Mouse (Mus musculus): ENCODE data around the gene Angel2. TPM values are rescaled to one million over a fixed set of nuclear protein-coding genes. Genes with fewer than 3 reads are reported as not detected.

Angel2 gene
- polyA plus RNA-seq, 1 experiment = 1.7 TPM

DNA sequence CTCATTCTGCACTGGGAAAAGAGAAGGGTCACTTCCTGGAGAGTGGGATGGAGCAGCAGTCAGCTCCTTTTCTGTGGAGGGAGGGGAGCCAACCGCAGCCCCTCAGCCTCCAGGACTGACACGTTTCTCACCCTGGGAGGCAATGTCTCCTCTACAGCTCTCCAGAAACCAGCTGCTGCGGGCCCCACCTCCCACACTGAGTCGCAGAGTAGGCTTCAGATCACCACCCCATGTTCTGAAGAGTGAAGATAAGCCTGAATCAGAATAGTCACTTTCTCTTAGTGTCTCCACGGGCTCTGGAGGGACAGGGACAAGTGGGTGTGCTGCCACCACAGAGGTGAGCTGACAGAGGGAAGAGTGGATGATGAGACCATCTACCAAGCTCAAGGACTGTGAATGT is 33.9 kb downstream of the Angel2 start:
- Histone ChIP-seq H3K36me3 (replicated peaks; ENCODE audit: low read length) (no peaks in the 10 kb centered on the region), H3K27me3 (replicated peaks) (peaks cover 78% of the 10 kb centered on the region), H3K4me3 (replicated peaks) (no peak overlapping the region), H3K9me3 (no peaks in the 10 kb centered on the region), H3K4me1 (peaks cover 4% of the 10 kb centered on the region; the same call in 1 of the 2 replicates)
- TF ChIP-seq GATA1 (IDR thresholded peaks at IDR 0.05; ENCODE audit: borderline replicate concordance, low read length) (no peak), FLI1 (IDR thresholded peaks at IDR 0.05; ENCODE audit: low read length) (no peak)

DNA sequence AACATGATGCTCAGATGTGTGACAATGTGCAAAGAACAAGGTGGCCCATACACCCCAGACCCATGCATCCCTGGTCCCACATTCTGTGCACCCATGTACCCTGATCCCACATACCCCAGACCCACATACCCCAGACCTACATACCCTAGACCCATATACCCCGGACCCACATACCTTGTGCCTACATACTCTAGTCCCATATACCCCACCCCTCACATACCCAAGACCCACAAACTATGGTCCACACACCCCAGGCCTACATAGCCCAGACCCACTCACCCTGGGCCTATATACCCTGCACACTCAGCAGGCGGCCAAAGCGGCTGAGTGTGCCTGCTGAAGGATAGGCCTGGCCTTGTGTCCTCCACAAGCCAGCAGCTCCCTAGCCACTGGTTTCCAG is 37.8 kb downstream of the Angel2 start:
- H3K27me3 ChIP-seq (replicated peaks) = peaks cover 82% of the 10 kb centered on the region
- H3K4me1 ChIP-seq = peaks cover 4% of the 10 kb centered on the region; the same call in 1 of the 2 replicates
- no peak overlapping the region for H3K4me3 ChIP-seq (replicated peaks)
- no peak for TF ChIP-seq FLI1 (IDR thresholded peaks at IDR 0.05; ENCODE audit: low read length)
- no peak for TF ChIP-seq GATA1 (IDR thresholded peaks at IDR 0.05; ENCODE audit: borderline replicate concordance, low read length)
- H3K36me3 ChIP-seq (replicated peaks; ENCODE audit: low read length) = no peaks in the 10 kb centered on the region
- H3K9me3 ChIP-seq = no peaks in the 10 kb centered on the region

- no peak for TF ChIP-seq FLI1 (IDR thresholded peaks at IDR 0.05; ENCODE audit: low read length)
- no peak for TF ChIP-seq GATA1 (IDR thresholded peaks at IDR 0.05; ENCODE audit: borderline replicate concordance, low read length)
- Histone ChIP-seq H3K36me3 (replicated peaks; ENCODE audit: low read length) (no peaks in the 10 kb centered on the region), H3K4me1 (no peaks in the 10 kb centered on the region), H3K9me3 (no peaks in the 10 kb centered on the region), H3K27me3 (replicated peaks) (peaks cover 82% of the 10 kb centered on the region), H3K4me3 (replicated peaks) (no peak overlapping the region)
These were observed 40.3 kb downstream of the Angel2 start for GRCm38 (mm10) chr1:190964992-190965780.

GRCm38 (mm10) chr1:190968010-190968409 is 43.1 kb downstream of the Angel2 start:
- H3K27me3 ChIP-seq (replicated peaks) = peaks cover 89% of the 10 kb centered on the region
- no peak overlapping the region for H3K4me3 ChIP-seq (replicated peaks)
- TF ChIP-seq GATA1 (IDR thresholded peaks at IDR 0.05; ENCODE audit: borderline replicate concordance, low read length) (no peak), FLI1 (IDR thresholded peaks at IDR 0.05; ENCODE audit: low read length) (no peak)
- H3K36me3 ChIP-seq (replicated peaks; ENCODE audit: low read length) = no peaks in the 10 kb centered on the region
- peaks cover 4% of the 10 kb centered on the region; the same call in 1 of the 2 replicates for H3K4me1 ChIP-seq
- H3K9me3 ChIP-seq = peaks cover 9% of the 10 kb centered on the region; the same call in 1 of the 2 replicates

DNA sequence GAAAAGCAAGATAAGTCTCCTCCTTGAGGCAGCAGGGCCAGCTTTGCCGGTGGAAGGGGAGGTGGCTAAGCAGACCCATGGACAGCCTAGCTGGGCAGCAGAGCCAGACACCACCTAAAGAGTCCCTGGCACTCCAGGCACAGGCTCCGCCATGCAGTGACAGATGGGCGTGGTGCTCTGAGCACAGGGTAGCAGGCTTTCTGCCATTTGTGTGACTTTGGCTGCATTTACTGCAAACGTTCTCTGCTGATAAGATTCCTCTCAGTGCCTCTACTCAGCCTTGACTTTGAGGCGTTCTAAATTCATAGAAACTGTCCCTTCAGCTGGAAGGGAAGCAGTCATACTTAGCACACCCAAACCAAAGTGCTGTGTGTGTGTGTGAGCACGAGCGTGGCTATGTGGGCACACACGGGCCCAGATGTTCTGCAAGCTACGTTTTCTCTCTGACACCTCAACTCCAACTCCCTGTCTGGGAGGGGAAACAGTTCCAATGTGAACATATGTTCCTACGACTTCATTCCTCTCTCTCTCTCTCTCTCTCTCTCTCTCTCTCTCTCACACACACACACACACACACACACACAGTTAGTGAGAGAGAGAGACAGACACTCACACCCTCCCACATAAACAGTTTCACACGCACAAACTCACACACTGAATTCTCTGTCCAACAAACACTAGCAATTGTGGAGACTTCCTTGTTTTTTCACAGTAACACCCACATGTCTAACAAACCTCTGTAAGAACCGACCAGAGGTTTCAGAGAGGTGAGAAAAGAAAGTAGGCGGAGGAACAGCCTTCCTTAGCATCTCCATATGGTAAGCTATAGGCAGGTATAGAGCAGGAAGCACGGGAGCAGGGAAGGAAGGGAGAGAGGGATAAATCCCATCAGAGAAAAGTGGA is 47.0 kb downstream of the Angel2 start:
- H3K4me1 ChIP-seq = peaks cover 4% of the 10 kb centered on the region; the same call in 1 of the 2 replicates
- H3K9me3 ChIP-seq = peaks cover 9% of the 10 kb centered on the region; the same call in 1 of the 2 replicates
- no peak overlapping the region for H3K4me3 ChIP-seq (replicated peaks)
- no peaks in the 10 kb centered on the region for H3K36me3 ChIP-seq (replicated peaks; ENCODE audit: low read length)
- TF ChIP-seq FLI1 (IDR thresholded peaks at IDR 0.05; ENCODE audit: low read length) (no peak), GATA1 (IDR thresholded peaks at IDR 0.05; ENCODE audit: borderline replicate concordance, low read length) (no peak)
- peaks cover 91% of the 10 kb centered on the region for H3K27me3 ChIP-seq (replicated peaks)

GRCm38 (mm10) chr1:190972612-190973192 is 47.8 kb downstream of the Angel2 start:
- Histone ChIP-seq H3K4me1 (peaks cover 4% of the 10 kb centered on the region; the same call in 1 of the 2 replicates), H3K27me3 (replicated peaks) (peaks cover 94% of the 10 kb centered on the region), H3K4me3 (replicated peaks) (no peak overlapping the region), H3K36me3 (replicated peaks; ENCODE audit: low read length) (no peaks in the 10 kb centered on the region), H3K9me3 (peaks cover 9% of the 10 kb centered on the region; the same call in 1 of the 2 replicates)
- TF ChIP-seq FLI1 (IDR thresholded peaks at IDR 0.05; ENCODE audit: low read length) (no peak), GATA1 (IDR thresholded peaks at IDR 0.05; ENCODE audit: borderline replicate concordance, low read length) (no peak)

- H3K27me3 ChIP-seq (replicated peaks) = peaks cover 97% of the 10 kb centered on the region
These were observed 49.3 kb downstream of the Angel2 start for GRCm38 (mm10) chr1:190974191-190974590.

GRCm38 (mm10) chr1:190974833-190975232 is 49.9 kb downstream of the Angel2 start:
- H3K27me3 ChIP-seq (replicated peaks) = peaks cover 95% of the 10 kb centered on the region
- TF ChIP-seq GATA1 (IDR thresholded peaks at IDR 0.05; ENCODE audit: borderline replicate concordance, low read length) (no peak), FLI1 (IDR thresholded peaks at IDR 0.05; ENCODE audit: low read length) (no peak)
- peaks cover 24% of the 10 kb centered on the region for H3K4me1 ChIP-seq
- H3K9me3 ChIP-seq = peaks cover 9% of the 10 kb centered on the region; the same call in 1 of the 2 replicates
- no peak overlapping the region for H3K4me3 ChIP-seq (replicated peaks)
- no peaks in the 10 kb centered on the region for H3K36me3 ChIP-seq (replicated peaks; ENCODE audit: low read length)

More at GRCm38 (mm10) chr1:190974191-190974590, 49.3 kb downstream of the Angel2 start:
- Histone ChIP-seq H3K4me1 (peaks cover 19% of the 10 kb centered on the region), H3K36me3 (replicated peaks; ENCODE audit: low read length) (no peaks in the 10 kb centered on the region), H3K9me3 (peaks cover 9% of the 10 kb centered on the region; the same call in 1 of the 2 replicates), H3K4me3 (replicated peaks) (no peak overlapping the region)
- TF ChIP-seq GATA1 (IDR thresholded peaks at IDR 0.05; ENCODE audit: borderline replicate concordance, low read length) (no peak), FLI1 (IDR thresholded peaks at IDR 0.05; ENCODE audit: low read length) (no peak)

DNA sequence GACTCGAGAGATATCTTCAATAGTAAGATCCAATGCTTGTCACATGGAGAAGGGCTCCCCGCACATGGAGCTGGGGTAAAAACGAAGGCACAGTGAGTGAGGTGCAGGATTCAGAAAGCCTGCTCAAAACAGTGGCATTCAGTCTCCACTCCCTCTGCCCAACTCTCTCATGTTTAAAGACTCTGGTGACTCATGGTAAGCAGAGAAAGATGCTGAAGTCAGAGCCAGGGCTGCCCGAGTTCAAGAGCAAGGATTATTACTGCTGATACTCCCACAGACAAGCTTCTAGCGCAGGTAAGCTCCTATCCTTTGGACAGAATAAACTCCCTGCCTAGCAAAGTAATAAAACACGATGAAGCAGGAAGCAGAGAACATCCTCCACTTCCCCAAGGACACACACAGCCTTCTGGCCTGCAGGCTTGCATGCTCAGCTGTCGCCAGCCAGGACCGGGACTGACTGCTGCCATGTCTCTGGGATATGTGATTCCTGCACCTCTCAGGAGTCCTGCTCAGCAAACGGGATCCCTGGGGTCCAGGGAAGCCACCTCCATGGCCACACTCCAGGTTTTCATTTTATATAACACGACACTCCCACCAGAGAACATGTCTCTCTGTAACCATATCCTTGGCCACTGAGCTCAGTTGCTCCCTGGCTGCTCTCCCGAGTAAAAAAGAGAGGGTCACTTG is 52.1 kb downstream of the Angel2 start:
- Histone ChIP-seq H3K36me3 (replicated peaks; ENCODE audit: low read length) (no peaks in the 10 kb centered on the region), H3K27me3 (replicated peaks) (peaks cover 93% of the 10 kb centered on the region), H3K4me1 (peaks cover 35% of the 10 kb centered on the region), H3K4me3 (replicated peaks) (no peak overlapping the region), H3K9me3 (no peaks in the 10 kb centered on the region)
- TF ChIP-seq GATA1 (IDR thresholded peaks at IDR 0.05; ENCODE audit: borderline replicate concordance, low read length) (no peak), FLI1 (IDR thresholded peaks at IDR 0.05; ENCODE audit: low read length) (no peak)
